Mouse (Mus musculus) fat pad, adult 2 months (tissue): Measurements from ENCODE around the gene 6430548M08Rik.

Experiments used
- DNase-seq: peaks from one replicate; pipeline ENCODE4 v3.0.0-alpha.2; 2011; ENCODE audit warnings: low read depth, low spot score; ENCODE audit errors: extremely low read depth

Gene 6430548M08Rik

DNA sequence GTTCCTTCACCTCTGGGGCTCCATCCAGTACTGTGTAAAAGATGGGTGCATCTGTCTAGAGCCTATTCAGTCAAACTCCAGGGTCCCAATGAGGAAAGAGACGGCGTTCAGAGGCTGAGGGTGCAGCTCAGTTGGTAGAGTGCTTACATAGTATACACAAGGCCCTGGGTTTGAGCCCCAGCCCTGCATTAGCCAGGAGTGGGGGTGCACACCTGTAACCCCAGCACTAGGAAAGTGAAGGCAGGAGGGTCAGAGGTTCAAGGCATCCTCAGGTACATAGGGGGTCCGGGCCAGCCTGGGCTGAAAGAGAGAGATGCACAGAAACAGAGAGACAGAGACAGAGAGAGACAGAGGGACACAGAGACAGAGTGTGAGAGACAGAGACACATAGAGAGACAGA is 99.3 kb downstream of the 6430548M08Rik start:
- no peak for DNase-seq

DNA sequence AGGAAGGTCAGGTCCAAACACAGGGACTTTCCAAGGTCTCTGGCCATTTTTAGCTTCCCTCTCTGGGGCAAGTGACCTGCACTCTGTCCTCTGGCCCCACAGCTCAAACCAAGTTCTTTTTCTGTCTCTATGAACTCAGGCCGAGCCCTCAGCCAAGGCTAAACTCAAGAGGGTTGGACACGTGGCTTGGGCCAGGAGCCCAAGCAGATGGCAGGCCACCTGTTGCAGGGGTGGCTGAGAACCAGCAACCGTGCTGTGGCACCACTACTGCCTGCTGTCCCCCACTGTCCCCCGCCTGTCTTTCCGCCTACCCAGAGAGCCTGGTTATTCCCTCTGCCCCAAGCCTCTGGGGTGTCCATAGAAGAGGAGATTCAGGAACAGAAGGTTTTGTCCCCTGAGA is 100.0 kb downstream of the 6430548M08Rik start:
- no peak for DNase-seq
